Mouse (Mus musculus): ENCODE measurements around the gene Rpf1. TPM values are rescaled to one million over a fixed set of nuclear protein-coding genes. Genes with fewer than 3 reads are reported as not detected.

The Rpf1 gene
- polyA plus RNA-seq, 1 experiment from 2014 or later, result 65.1 TPM

DNA sequence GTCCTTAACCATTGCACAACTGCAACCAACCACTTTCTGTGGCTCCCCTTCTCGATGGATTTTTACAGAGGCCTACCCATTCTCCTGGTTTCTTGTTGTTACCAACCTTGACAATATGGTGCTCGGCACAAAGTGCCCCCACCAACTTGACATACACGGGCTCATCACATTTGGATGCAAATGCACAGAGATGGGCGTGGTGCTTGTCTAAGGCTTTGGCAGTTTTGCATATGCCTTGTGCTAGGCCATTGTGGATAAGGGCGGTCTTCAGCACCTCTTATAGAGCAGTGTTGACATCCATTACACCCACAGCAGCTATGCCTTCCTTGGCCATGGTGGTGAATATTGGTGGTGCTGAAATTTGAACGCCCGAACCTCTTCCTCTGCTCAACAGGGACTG is 41.7 kb upstream of the Rpf1 start:
- ATAC-seq (ENCODE audit: insufficient read depth, low FRiP score, low TSS enrichment) (no peak), DNase-seq (ENCODE audit: low spot score) (no peak)
- Histone ChIP-seq H3K36me3 (ENCODE audit: control insufficient read depth, insufficient read depth, low read length) (no peaks in the 10 kb centered on the region), H3K27me3 (ENCODE audit: control insufficient read depth, insufficient read depth, low read length) (no peaks in the 10 kb centered on the region), H3K4me2 (ENCODE audit: low read depth) (no peak overlapping the region), H3K4me3 (ENCODE audit: low read depth, low read length) (no peak overlapping the region), H3K9me3 (ENCODE audit: control insufficient read depth, low read length) (no peaks in the 10 kb centered on the region), H3K9ac (ENCODE audit: low read length) (no peak overlapping the region), H3K4me1 (ENCODE audit: control insufficient read depth, insufficient read depth, low read length) (no peaks in the 10 kb centered on the region), H3K27ac (ENCODE audit: low read depth, low read length) (no peak overlapping the region)
- 89% methylated on average over 7 of the region's 7 CpGs for WGBS

DNA sequence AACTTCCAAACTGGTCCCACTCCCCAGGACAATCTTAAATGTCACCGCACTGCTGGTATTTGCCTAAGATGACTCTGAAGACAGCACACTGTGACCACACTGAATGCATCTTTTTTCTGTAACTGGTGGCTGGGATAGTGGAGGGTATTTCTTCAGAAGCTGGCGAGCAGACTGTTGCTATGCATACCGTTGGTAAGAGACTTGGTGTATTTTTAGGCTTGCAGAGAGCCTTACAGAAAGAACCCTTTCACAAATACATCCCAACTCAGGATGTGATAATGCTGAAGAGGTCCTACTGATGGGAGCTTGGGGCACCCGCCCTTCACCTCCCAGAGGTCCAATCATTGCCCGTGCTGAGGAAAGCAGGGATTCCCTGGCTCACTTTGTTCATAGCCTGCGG is 36.3 kb upstream of the Rpf1 start:
- 94% methylated on average over 6 of the region's 6 CpGs for WGBS
- no peak overlapping the region for H3K9ac ChIP-seq (ENCODE audit: low read length)
- H3K4me2 ChIP-seq (ENCODE audit: low read depth), result no peak overlapping the region
- no peaks in the 10 kb centered on the region for H3K4me1 ChIP-seq (ENCODE audit: control insufficient read depth, insufficient read depth, low read length)
- H3K9me3 ChIP-seq (ENCODE audit: control insufficient read depth, low read length), result no peaks in the 10 kb centered on the region
- H3K36me3 ChIP-seq (ENCODE audit: control insufficient read depth, insufficient read depth, low read length), result no peaks in the 10 kb centered on the region
- no peak overlapping the region for H3K4me3 ChIP-seq (ENCODE audit: low read depth, low read length)
- no peak for DNase-seq (ENCODE audit: low spot score)
- no peak for ATAC-seq (ENCODE audit: insufficient read depth, low FRiP score, low TSS enrichment)
- no peaks in the 10 kb centered on the region for H3K27me3 ChIP-seq (ENCODE audit: control insufficient read depth, insufficient read depth, low read length)
- no peak overlapping the region for H3K27ac ChIP-seq (ENCODE audit: low read depth, low read length)

DNA sequence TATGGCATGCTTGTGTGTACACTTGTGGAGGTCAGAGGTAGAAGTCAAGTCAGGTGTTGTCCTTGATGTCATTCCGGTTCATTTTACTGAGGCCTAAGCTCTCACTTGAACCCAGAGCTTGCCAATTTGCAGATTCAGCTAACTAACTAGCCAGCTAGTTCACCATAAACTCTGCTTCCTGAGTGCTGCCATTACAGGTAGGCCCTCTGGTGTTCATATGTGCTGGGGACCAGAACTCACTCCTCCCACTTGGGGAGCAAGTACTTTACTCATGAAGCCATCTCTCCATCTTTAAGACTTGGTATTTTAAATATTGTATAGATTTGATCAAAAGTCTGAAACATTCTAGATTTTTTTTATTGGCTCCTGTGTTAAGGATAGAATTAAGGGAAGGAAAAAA is 35.3 kb upstream of the Rpf1 start:
- Histone ChIP-seq H3K4me2 (ENCODE audit: low read depth) (no peak overlapping the region), H3K9ac (ENCODE audit: low read length) (no peak overlapping the region), H3K4me3 (ENCODE audit: low read depth, low read length) (no peak overlapping the region), H3K9me3 (ENCODE audit: control insufficient read depth, low read length) (no peaks in the 10 kb centered on the region), H3K4me1 (ENCODE audit: control insufficient read depth, insufficient read depth, low read length) (no peaks in the 10 kb centered on the region), H3K27ac (ENCODE audit: low read depth, low read length) (no peak overlapping the region), H3K36me3 (ENCODE audit: control insufficient read depth, insufficient read depth, low read length) (no peaks in the 10 kb centered on the region), H3K27me3 (ENCODE audit: control insufficient read depth, insufficient read depth, low read length) (no peaks in the 10 kb centered on the region)
- 87% methylated on average over 1 of the region's 1 CpGs for WGBS
- DNase-seq (ENCODE audit: low spot score) (no peak), ATAC-seq (ENCODE audit: insufficient read depth, low FRiP score, low TSS enrichment) (no peak)

GRCm38 (mm10) chr3:146554816-146555215 is 33.6 kb upstream of the Rpf1 start:
- no peaks in the 10 kb centered on the region for H3K4me1 ChIP-seq (ENCODE audit: control insufficient read depth, insufficient read depth, low read length)
- ATAC-seq (ENCODE audit: insufficient read depth, low FRiP score, low TSS enrichment) (no peak), DNase-seq (ENCODE audit: low spot score) (no peak)
- no peaks in the 10 kb centered on the region for H3K36me3 ChIP-seq (ENCODE audit: control insufficient read depth, insufficient read depth, low read length)
- 89% methylated on average over 7 of the region's 7 CpGs for WGBS
- no peak overlapping the region for H3K4me2 ChIP-seq (ENCODE audit: low read depth)
- H3K9ac ChIP-seq (ENCODE audit: low read length), result no peak overlapping the region
- H3K4me3 ChIP-seq (ENCODE audit: low read depth, low read length), result no peak overlapping the region
- H3K27ac ChIP-seq (ENCODE audit: low read depth, low read length), result no peak overlapping the region
- no peaks in the 10 kb centered on the region for H3K9me3 ChIP-seq (ENCODE audit: control insufficient read depth, low read length)
- no peaks in the 10 kb centered on the region for H3K27me3 ChIP-seq (ENCODE audit: control insufficient read depth, insufficient read depth, low read length)

DNA sequence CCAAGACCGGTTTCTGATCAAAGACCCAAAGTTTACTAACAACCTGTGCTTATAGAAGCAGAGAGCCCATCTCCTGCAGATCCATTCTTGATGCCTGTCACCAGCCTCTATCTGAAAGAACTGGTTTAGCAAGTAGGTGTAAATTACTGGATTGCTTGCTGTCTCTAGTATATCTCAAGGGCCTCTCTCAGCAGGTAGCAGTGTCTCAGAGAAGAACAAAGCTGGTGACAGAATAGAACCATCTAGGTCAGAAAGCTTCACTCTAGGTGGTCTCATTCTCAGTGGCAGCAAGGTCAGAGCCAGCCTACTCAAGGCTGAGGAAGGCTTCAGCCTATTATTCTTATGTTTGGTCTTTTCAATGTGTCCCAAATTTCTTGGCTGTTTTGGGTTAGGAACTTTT is 22.4 kb upstream of the Rpf1 start:
- Histone ChIP-seq H3K36me3 (ENCODE audit: control insufficient read depth, insufficient read depth, low read length) (no peaks in the 10 kb centered on the region), H3K27me3 (ENCODE audit: control insufficient read depth, insufficient read depth, low read length) (no peaks in the 10 kb centered on the region), H3K27ac (ENCODE audit: low read depth, low read length) (no peak overlapping the region), H3K4me2 (ENCODE audit: low read depth) (no peak overlapping the region), H3K4me3 (ENCODE audit: low read depth, low read length) (no peak overlapping the region), H3K4me1 (ENCODE audit: control insufficient read depth, insufficient read depth, low read length) (no peaks in the 10 kb centered on the region), H3K9me3 (ENCODE audit: control insufficient read depth, low read length) (no peaks in the 10 kb centered on the region), H3K9ac (ENCODE audit: low read length) (no peak overlapping the region)
- 12% methylated on average over 1 of the region's 1 CpGs for WGBS
- DNase-seq (ENCODE audit: low spot score), result no peak
- no peak for ATAC-seq (ENCODE audit: insufficient read depth, low FRiP score, low TSS enrichment)

DNA sequence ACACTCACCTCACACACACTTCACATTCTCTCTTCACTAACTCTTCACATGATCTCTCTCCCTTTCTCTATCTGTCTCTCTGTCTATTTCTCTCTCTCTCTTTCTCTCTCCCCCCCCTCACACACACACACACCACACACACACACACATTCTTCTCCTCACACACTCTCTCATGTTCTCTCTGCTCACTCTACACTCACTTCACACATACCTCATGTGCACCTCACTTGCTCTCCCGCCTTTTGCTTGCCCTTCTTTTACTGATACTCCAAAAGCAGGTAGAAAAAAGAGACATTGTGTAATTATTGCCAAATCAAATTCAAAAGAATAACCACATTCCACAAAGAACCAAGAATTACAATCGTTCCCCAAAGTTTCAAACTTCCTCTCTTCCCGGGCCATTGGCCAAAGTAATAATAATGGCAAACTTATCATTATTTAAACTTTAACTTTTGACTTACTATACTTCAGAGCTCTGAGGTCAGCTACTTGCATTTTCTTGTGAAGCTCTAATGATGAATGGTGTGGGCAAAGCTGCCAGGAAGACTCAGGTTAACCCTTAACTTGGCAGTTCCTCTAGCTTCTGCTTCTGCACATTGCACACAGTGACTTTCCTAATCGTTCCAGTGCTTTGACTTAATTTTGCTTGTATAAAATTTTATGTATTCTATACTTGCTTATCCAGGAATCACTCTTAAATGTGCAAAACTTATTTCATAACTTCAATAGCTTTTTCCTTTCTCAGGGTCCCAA is 19.5 kb upstream of the Rpf1 start:
- 82% methylated on average over 4 of the region's 4 CpGs for WGBS
- ATAC-seq (ENCODE audit: insufficient read depth, low FRiP score, low TSS enrichment) (no peak), DNase-seq (ENCODE audit: low spot score) (no peak)
- Histone ChIP-seq H3K4me3 (ENCODE audit: low read depth, low read length) (no peak overlapping the region), H3K36me3 (ENCODE audit: control insufficient read depth, insufficient read depth, low read length) (no peaks in the 10 kb centered on the region), H3K27me3 (ENCODE audit: control insufficient read depth, insufficient read depth, low read length) (no peaks in the 10 kb centered on the region), H3K4me2 (ENCODE audit: low read depth) (no peak overlapping the region), H3K9me3 (ENCODE audit: control insufficient read depth, low read length) (no peaks in the 10 kb centered on the region), H3K27ac (ENCODE audit: low read depth, low read length) (no peak overlapping the region), H3K9ac (ENCODE audit: low read length) (no peak overlapping the region), H3K4me1 (ENCODE audit: control insufficient read depth, insufficient read depth, low read length) (no peaks in the 10 kb centered on the region)

DNA sequence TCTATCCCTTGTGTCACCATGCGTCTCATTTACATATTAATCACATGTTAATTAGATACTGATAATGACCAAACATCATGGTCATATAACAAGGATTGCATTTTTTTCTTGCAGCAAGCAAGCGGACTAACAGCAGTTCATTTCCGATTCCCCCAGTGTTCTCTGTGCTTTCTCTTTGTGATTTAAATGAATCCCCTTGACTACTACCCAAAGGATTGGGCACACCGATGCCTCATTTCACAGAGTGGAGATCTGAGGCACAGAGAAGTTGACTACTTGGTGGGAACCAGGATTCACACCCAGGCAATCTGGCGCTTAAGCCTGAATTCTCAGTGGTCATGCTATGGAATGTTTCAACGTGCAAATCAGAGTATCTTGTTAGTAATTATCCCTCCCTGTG is 13.8 kb upstream of the Rpf1 start:
- no peaks in the 10 kb centered on the region for H3K9me3 ChIP-seq (ENCODE audit: control insufficient read depth, low read length)
- no peak for ATAC-seq (ENCODE audit: insufficient read depth, low FRiP score, low TSS enrichment)
- H3K36me3 ChIP-seq (ENCODE audit: control insufficient read depth, insufficient read depth, low read length), result no peaks in the 10 kb centered on the region
- no peak overlapping the region for H3K9ac ChIP-seq (ENCODE audit: low read length)
- H3K4me3 ChIP-seq (ENCODE audit: low read depth, low read length), result no peak overlapping the region
- H3K27me3 ChIP-seq (ENCODE audit: control insufficient read depth, insufficient read depth, low read length), result no peaks in the 10 kb centered on the region
- DNase-seq (ENCODE audit: low spot score), result no peak
- H3K4me2 ChIP-seq (ENCODE audit: low read depth), result no peak overlapping the region
- no peaks in the 10 kb centered on the region for H3K4me1 ChIP-seq (ENCODE audit: control insufficient read depth, insufficient read depth, low read length)
- no peak overlapping the region for H3K27ac ChIP-seq (ENCODE audit: low read depth, low read length)
- 62% methylated on average over 6 of the region's 6 CpGs for WGBS

DNA sequence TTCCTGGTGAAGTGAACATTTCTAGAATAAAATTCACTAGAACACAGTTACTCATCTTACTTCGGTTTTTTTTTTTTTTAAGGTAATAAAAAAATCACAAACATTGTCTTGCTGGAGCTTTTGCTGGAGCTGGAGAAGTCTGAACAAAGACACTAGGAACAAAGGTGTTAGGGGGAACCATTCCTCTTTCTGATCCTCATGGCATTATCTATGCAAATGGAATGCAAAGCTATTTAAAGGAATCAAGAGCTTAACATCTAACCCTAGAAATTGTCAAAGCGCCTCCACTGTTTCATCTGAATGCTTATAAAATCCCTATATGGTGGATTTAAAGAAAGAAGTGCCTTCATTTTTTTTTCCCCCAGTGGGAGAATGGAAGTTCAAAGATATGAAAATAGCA is 7.1 kb upstream of the Rpf1 start:
- H3K4me2 ChIP-seq (ENCODE audit: low read depth), result no peak overlapping the region
- 55% methylated on average over 2 of the region's 2 CpGs for WGBS

GRCm38 (mm10) chr3:146521652-146522020 is 407 bp upstream of the Rpf1 start:
- H3K4me3 ChIP-seq (ENCODE audit: low read depth, low read length), result peak overlapping the region; percentile 68
- peak overlapping the region; percentile 92 for H3K27ac ChIP-seq (ENCODE audit: low read depth, low read length)
- H3K4me2 ChIP-seq (ENCODE audit: low read depth), result peak overlapping the region; percentile 73
- peaks cover 3% of the 10 kb centered on the region; the same call in 1 of the 2 replicates for H3K4me1 ChIP-seq (ENCODE audit: control insufficient read depth, insufficient read depth, low read length)
- H3K36me3 ChIP-seq (ENCODE audit: control insufficient read depth, insufficient read depth, low read length), result peaks cover 4% of the 10 kb centered on the region
- H3K9ac ChIP-seq (ENCODE audit: low read length), result peak overlapping the region; percentile 94
- ATAC-seq (ENCODE audit: insufficient read depth, low FRiP score, low TSS enrichment) (0 out of 2 replicates have a peak, but pooled peaks have one; percentile 0), DNase-seq (ENCODE audit: low spot score) (no peak)
- 17% methylated on average over 8 of the region's 8 CpGs for WGBS
- no peaks in the 10 kb centered on the region for H3K27me3 ChIP-seq (ENCODE audit: control insufficient read depth, insufficient read depth, low read length)
- no peaks in the 10 kb centered on the region for H3K9me3 ChIP-seq (ENCODE audit: control insufficient read depth, low read length)

More for the DNA sequence above, 7.1 kb upstream of the Rpf1 start:
- H3K36me3 ChIP-seq (ENCODE audit: control insufficient read depth, insufficient read depth, low read length), result no peaks in the 10 kb centered on the region
- ATAC-seq (ENCODE audit: insufficient read depth, low FRiP score, low TSS enrichment) (no peak), DNase-seq (ENCODE audit: low spot score) (no peak)
- no peak overlapping the region for H3K9ac ChIP-seq (ENCODE audit: low read length)
- H3K4me1 ChIP-seq (ENCODE audit: control insufficient read depth, insufficient read depth, low read length), result no peaks in the 10 kb centered on the region
- H3K27ac ChIP-seq (ENCODE audit: low read depth, low read length), result no peak overlapping the region
- H3K27me3 ChIP-seq (ENCODE audit: control insufficient read depth, insufficient read depth, low read length), result no peaks in the 10 kb centered on the region
- H3K4me3 ChIP-seq (ENCODE audit: low read depth, low read length), result no peak overlapping the region
- no peaks in the 10 kb centered on the region for H3K9me3 ChIP-seq (ENCODE audit: control insufficient read depth, low read length)
